Mouse (Mus musculus): ENCODE results near the gene Mtfr1l. TPM values are rescaled to one million over a fixed set of nuclear protein-coding genes. Genes with fewer than 3 reads are reported as not detected.
A peak's percentile ranks its signal among the peaks of the same experiment; 100 is the strongest.

The Mtfr1l gene
- polyA plus RNA-seq, 1 experiment from 2014 or later, result 179 TPM

- peaks cover 35% of the 10 kb centered on the region for H3K36me3 ChIP-seq
- no peaks in the 10 kb centered on the region for H3K27me3 ChIP-seq
- no peaks in the 10 kb centered on the region for H3K9me3 ChIP-seq
- H3K4me3 ChIP-seq, result no peak overlapping the region
- no peak overlapping the region for H3K9ac ChIP-seq
- H3K27ac ChIP-seq (replicated peaks), result no peak overlapping the region
- ATAC-seq (ENCODE audit: low FRiP score, low read depth), result no peak
- H3K4me2 ChIP-seq, result no peak overlapping the region
- whole genome bisulfite sequencing, result 89% methylated on average over 4 of the region's 4 CpGs
- H3K4me1 ChIP-seq (replicated peaks), result peaks cover 25% of the 10 kb centered on the region
These were observed 2.3 kb downstream of the Mtfr1l start for GRCm38 (mm10) chr4:134532928-134533327.

GRCm38 (mm10) chr4:134526220-134526619 lies 9.0 kb downstream of the Mtfr1l start:
- no peak overlapping the region for H3K4me3 ChIP-seq
- peaks cover 60% of the 10 kb centered on the region for H3K36me3 ChIP-seq
- ATAC-seq (ENCODE audit: low FRiP score, low read depth), result no peak
- no peaks in the 10 kb centered on the region for H3K27me3 ChIP-seq
- WGBS, result 77% methylated on average over 5 of the region's 5 CpGs
- H3K9ac ChIP-seq, result no peak overlapping the region
- H3K27ac ChIP-seq (replicated peaks), result no peak overlapping the region
- H3K9me3 ChIP-seq, result no peaks in the 10 kb centered on the region
- H3K4me1 ChIP-seq (replicated peaks), result no peaks in the 10 kb centered on the region
- no peak overlapping the region for H3K4me2 ChIP-seq

- WGBS, result 71% methylated on average over 5 of the region's 5 CpGs
- H3K9me3 ChIP-seq, result no peaks in the 10 kb centered on the region
- no peak overlapping the region for H3K4me3 ChIP-seq
- no peak overlapping the region for H3K9ac ChIP-seq
- H3K27me3 ChIP-seq, result no peaks in the 10 kb centered on the region
- no peak overlapping the region for H3K27ac ChIP-seq (replicated peaks)
- H3K36me3 ChIP-seq, result peaks cover 56% of the 10 kb centered on the region
- no peak for ATAC-seq (ENCODE audit: low FRiP score, low read depth)
- H3K4me1 ChIP-seq (replicated peaks), result no peaks in the 10 kb centered on the region
- H3K4me2 ChIP-seq, result no peak overlapping the region
These were observed 9.4 kb downstream of the Mtfr1l start for GRCm38 (mm10) chr4:134525806-134526205.

GRCm38 (mm10) chr4:134523447-134523846 lies 11.7 kb downstream of the Mtfr1l start:
- Histone ChIP-seq H3K27me3 (no peaks in the 10 kb centered on the region), H3K27ac (replicated peaks) (no peak overlapping the region), H3K4me1 (replicated peaks) (no peaks in the 10 kb centered on the region), H3K36me3 (peaks cover 32% of the 10 kb centered on the region), H3K9ac (no peak overlapping the region), H3K4me3 (no peak overlapping the region), H3K4me2 (no peak overlapping the region), H3K9me3 (no peaks in the 10 kb centered on the region)
- 91% methylated on average over 4 of the region's 4 CpGs for WGBS
- ATAC-seq (ENCODE audit: low FRiP score, low read depth), result no peak

GRCm38 (mm10) chr4:134519281-134519680 lies 15.9 kb downstream of the Mtfr1l start:
- Histone ChIP-seq H3K36me3 (no peaks in the 10 kb centered on the region), H3K27me3 (no peaks in the 10 kb centered on the region), H3K4me2 (no peak overlapping the region), H3K4me1 (replicated peaks) (no peaks in the 10 kb centered on the region), H3K27ac (replicated peaks) (no peak overlapping the region), H3K4me3 (no peak overlapping the region), H3K9me3 (no peaks in the 10 kb centered on the region), H3K9ac (no peak overlapping the region)
- no peak for ATAC-seq (ENCODE audit: low FRiP score, low read depth)

GRCm38 (mm10) chr4:134518541-134518940 lies 16.6 kb downstream of the Mtfr1l start:
- Histone ChIP-seq H3K4me2 (no peak overlapping the region), H3K27me3 (no peaks in the 10 kb centered on the region), H3K4me3 (no peak overlapping the region), H3K27ac (replicated peaks) (no peak overlapping the region), H3K36me3 (no peaks in the 10 kb centered on the region), H3K9ac (no peak overlapping the region), H3K9me3 (no peaks in the 10 kb centered on the region), H3K4me1 (replicated peaks) (no peaks in the 10 kb centered on the region)
- ATAC-seq (ENCODE audit: low FRiP score, low read depth), result no peak
- WGBS, result 90% methylated on average over 4 of the region's 4 CpGs

GRCm38 (mm10) chr4:134517719-134518118 lies 17.5 kb downstream of the Mtfr1l start:
- Histone ChIP-seq H3K36me3 (no peaks in the 10 kb centered on the region), H3K4me2 (no peak overlapping the region), H3K4me3 (no peak overlapping the region), H3K4me1 (replicated peaks) (no peaks in the 10 kb centered on the region), H3K27ac (replicated peaks) (no peak overlapping the region), H3K9ac (no peak overlapping the region), H3K9me3 (no peaks in the 10 kb centered on the region), H3K27me3 (no peaks in the 10 kb centered on the region)
- no peak for ATAC-seq (ENCODE audit: low FRiP score, low read depth)
- 89% methylated on average over 10 of the region's 10 CpGs for WGBS

GRCm38 (mm10) chr4:134516981-134517380 lies 18.2 kb downstream of the Mtfr1l start:
- H3K4me1 ChIP-seq (replicated peaks), result no peaks in the 10 kb centered on the region
- H3K4me2 ChIP-seq, result no peak overlapping the region
- 81% methylated on average over 8 of the region's 8 CpGs for WGBS
- no peak overlapping the region for H3K4me3 ChIP-seq
- no peak for ATAC-seq (ENCODE audit: low FRiP score, low read depth)
- H3K27me3 ChIP-seq, result no peaks in the 10 kb centered on the region
- H3K36me3 ChIP-seq, result no peaks in the 10 kb centered on the region
- H3K27ac ChIP-seq (replicated peaks), result no peak overlapping the region
- no peaks in the 10 kb centered on the region for H3K9me3 ChIP-seq
- H3K9ac ChIP-seq, result no peak overlapping the region

GRCm38 (mm10) chr4:134515614-134516013 lies 19.6 kb downstream of the Mtfr1l start:
- Histone ChIP-seq H3K27me3 (no peaks in the 10 kb centered on the region), H3K4me3 (no peak overlapping the region), H3K4me2 (no peak overlapping the region), H3K27ac (replicated peaks) (no peak overlapping the region), H3K4me1 (replicated peaks) (peaks cover 9% of the 10 kb centered on the region), H3K9me3 (no peaks in the 10 kb centered on the region), H3K36me3 (no peaks in the 10 kb centered on the region), H3K9ac (no peak overlapping the region)
- WGBS, result 86% methylated on average over 7 of the region's 7 CpGs
- ATAC-seq (ENCODE audit: low FRiP score, low read depth), result no peak

- Histone ChIP-seq H3K9me3 (no peaks in the 10 kb centered on the region), H3K4me3 (no peak overlapping the region)
- WGBS, result 92% methylated on average over 11 of the region's 11 CpGs
These were observed 20.8 kb downstream of the Mtfr1l start for GRCm38 (mm10) chr4:134514309-134514930.

GRCm38 (mm10) chr4:134512798-134513197 lies 22.4 kb downstream of the Mtfr1l start:
- peaks cover 9% of the 10 kb centered on the region for H3K4me1 ChIP-seq (replicated peaks)
- peak overlapping the region; percentile 25; the same call in 1 of the 2 replicates for H3K4me2 ChIP-seq
- H3K9ac ChIP-seq, result no peak overlapping the region
- H3K27me3 ChIP-seq, result no peaks in the 10 kb centered on the region
- 27% methylated on average over 15 of the region's 15 CpGs for WGBS
- H3K36me3 ChIP-seq, result peaks cover 3% of the 10 kb centered on the region
- H3K4me3 ChIP-seq, result no peak overlapping the region
- H3K27ac ChIP-seq (replicated peaks), result no peak overlapping the region
- H3K9me3 ChIP-seq, result no peaks in the 10 kb centered on the region
- ATAC-seq (ENCODE audit: low FRiP score, low read depth), result no peak

More at GRCm38 (mm10) chr4:134514309-134514930, 20.8 kb downstream of the Mtfr1l start:
- Histone ChIP-seq H3K27ac (replicated peaks) (no peak overlapping the region), H3K4me1 (replicated peaks) (peaks cover 9% of the 10 kb centered on the region), H3K36me3 (no peaks in the 10 kb centered on the region), H3K27me3 (no peaks in the 10 kb centered on the region), H3K4me2 (no peak overlapping the region), H3K9ac (no peak overlapping the region)
- no peak for ATAC-seq (ENCODE audit: low FRiP score, low read depth)

- no peak overlapping the region for H3K27ac ChIP-seq (replicated peaks)
- H3K36me3 ChIP-seq, result peaks cover 12% of the 10 kb centered on the region
- no peaks in the 10 kb centered on the region for H3K27me3 ChIP-seq
- no peaks in the 10 kb centered on the region for H3K9me3 ChIP-seq
- WGBS, result 75% methylated on average over 6 of the region's 6 CpGs
- peaks cover 9% of the 10 kb centered on the region for H3K4me1 ChIP-seq (replicated peaks)
- H3K4me2 ChIP-seq, result peak overlapping the region; percentile 96
- no peak overlapping the region for H3K9ac ChIP-seq
- ATAC-seq (ENCODE audit: low FRiP score, low read depth), result no peak
- no peak overlapping the region for H3K4me3 ChIP-seq
These were observed 23.5 kb downstream of the Mtfr1l start for GRCm38 (mm10) chr4:134511730-134512129.

- ATAC-seq (ENCODE audit: low FRiP score, low read depth), result peak; percentile 94
- Histone ChIP-seq H3K27ac (replicated peaks) (no peak within 1 kb of the TSS), H3K9ac (peak within 1 kb of the TSS; percentile 39), H3K27me3 (no peaks in the 10 kb centered on the region), H3K4me1 (replicated peaks) (peaks cover 9% of the 10 kb centered on the region), H3K36me3 (peaks cover 12% of the 10 kb centered on the region), H3K4me2 (peak within 1 kb of the TSS; percentile 96), H3K9me3 (no peaks in the 10 kb centered on the region), H3K4me3 (peak within 1 kb of the TSS; percentile 47)
- WGBS, result under 1% methylated on average over 42 of the region's 42 CpGs
These were observed 24.3 kb downstream of the Mtfr1l start, which contains the start of gene Aunip for GRCm38 (mm10) chr4:134510845-134511411. Aunip (plus strand) TSS chr4:134510999.

Measured in hindbrain, embryonic 15.5 days (tissue).